ENCODE assay signal across 8 mouse cellular contexts in the genomic region with DNA sequence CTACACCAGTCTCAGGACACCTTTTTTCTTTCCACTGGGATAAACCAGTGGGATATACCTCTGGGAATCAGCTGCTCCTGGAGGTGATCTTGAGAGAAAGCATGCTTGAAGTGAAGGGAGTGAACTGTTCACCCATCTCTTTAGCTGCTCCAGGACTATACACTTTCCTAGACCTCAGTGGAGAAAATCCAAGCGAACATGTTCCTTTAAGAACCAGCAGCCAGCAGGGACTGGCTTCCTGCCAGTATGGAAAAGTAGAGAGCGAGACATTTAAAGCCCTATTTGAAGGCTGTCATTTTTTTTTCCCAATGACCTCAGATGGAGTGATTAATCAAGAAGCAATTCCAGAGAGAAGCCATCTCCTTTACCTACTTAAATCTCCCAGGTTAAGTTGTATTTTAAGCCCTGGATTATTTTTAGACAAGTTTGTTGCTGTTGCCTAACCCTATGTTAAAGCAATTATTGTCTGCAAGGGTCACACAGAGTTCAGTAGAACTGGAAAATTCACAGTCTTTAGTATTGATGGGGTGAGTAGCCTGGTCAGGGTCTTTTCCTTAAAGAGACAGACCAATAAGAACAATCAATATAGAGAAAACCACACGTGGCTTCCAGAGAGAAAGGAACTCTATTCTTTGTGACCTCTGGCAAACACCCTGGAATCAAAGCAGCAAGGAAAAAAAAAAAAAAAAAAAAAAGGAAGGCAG.
DNase-seq lines count a peak whose midpoint lies in the region; ATAC-seq and TF ChIP-seq lines count a peak whose summit lies in the region.

No protein-coding gene starts in this region.

- TF ChIP-seq CTCF in brain, embryonic 14.5 days (IDR thresholded peaks at IDR 0.05; ENCODE audit: borderline replicate concordance, extremely low read depth, insufficient read depth, insufficient read length) = no peak

- WGBS in hindbrain, embryonic 10.5 days = 36% methylated on average over 3 of the region's 3 CpGs

- peaks cover 7% of the 10 kb centered on the region; the same call in 1 of the 2 replicates for H3K27me3 ChIP-seq in hindbrain, embryonic 10.5 days (ENCODE audit: insufficient read depth, poor library complexity, severe bottlenecking)

- no peak for ATAC-seq in granulocyte monocyte progenitor cell, adult 5-6 weeks (replicated peaks; ENCODE audit: poor library complexity, severe bottlenecking)

- no peak for TF ChIP-seq POLR2A in brain, embryonic 14.5 days (IDR thresholded peaks at IDR 0.05; ENCODE audit: borderline replicate concordance, extremely low read depth, insufficient read depth, insufficient read length, poor library complexity, severe bottlenecking)

- no peaks in the 10 kb centered on the region for H3K36me3 ChIP-seq in hindbrain, embryonic 10.5 days

- H3K4me3 ChIP-seq in hindbrain, embryonic 10.5 days = no peak overlapping the region

- peak; percentile 55 for DNase-seq in left cerebral cortex, postnatal 4 days
- DNase-seq in left cerebral cortex, adult 18-20 months (ENCODE audit: low spot score in 2 of 2) = no peak
- DNase-seq in brain, embryonic 14.5 days (ENCODE audit: low read depth) = peak; percentile 87
- DNase-seq in heart, adult 8-10 months (ENCODE audit: low spot score) = peak; percentile 71
- DNase-seq in kidney, postnatal 25 days = peak; percentile 73 to 75
- DNase-seq in ovary, postnatal 14 days (ENCODE audit: low spot score) = peak; percentile 33
- DNase-seq in hindbrain, embryonic 10.5 days (ENCODE audit: low spot score) = no peak

- H3K27ac ChIP-seq in hindbrain, embryonic 10.5 days = no peak overlapping the region

- H3K9me3 ChIP-seq in hindbrain, embryonic 10.5 days = no peaks in the 10 kb centered on the region

- intact Hi-C loops in left cerebral cortex, postnatal 4 days (cut with DNase I) = no loop called here

- peaks cover 13% of the 10 kb centered on the region for H3K4me1 ChIP-seq in hindbrain, embryonic 10.5 days (replicated peaks)

Comparison
In these comparisons a context has a peak if more than half of its experiments do, and no peak if none do; other contexts are left out.
1. DNase-seq: peak in left cerebral cortex, postnatal 4 days (single experiment), brain, embryonic 14.5 days (single experiment), heart, adult 8-10 months (single experiment), kidney, postnatal 25 days (2 of 2) and ovary, postnatal 14 days (single experiment); none in left cerebral cortex, adult 18-20 months (0 of 2) and hindbrain, embryonic 10.5 days (single experiment).